Mouse (Mus musculus) CH12.LX (cell line): ENCODE measurements around the gene Ak9. TPM values are rescaled to one million over a fixed set of nuclear protein-coding genes. Genes with fewer than 3 reads are reported as not detected.
A peak's percentile ranks its signal among the peaks of the same experiment; 100 is the strongest.

Experiments
- DNase-seq: peaks from one replicate; pipeline ENCODE4 v3.0.0-alpha.2; 2013; ENCODE audit errors: extremely low read depth
- H3K27ac ChIP-seq: 2 replicates; pipeline ENCODE4 v1.5.1; 2012; ENCODE audit warnings: low read depth, mild to moderate bottlenecking, control low read depth, moderate library complexity; ENCODE audit not compliant: insufficient read depth
- H3K27me3 ChIP-seq: replicated peaks from 2 replicates; pipeline ENCODE3; 2012; ENCODE audit warnings: inconsistent platforms
- H3K36me3 ChIP-seq, 2 experiments: replicated peaks in 1 of 2; 2 replicates each; pipeline versions ENCODE3 to v1.6.1; 2012; ENCODE audit warnings: inconsistent platforms in 1 of 2, low read length in 1 of 2, mild to moderate bottlenecking in 1 of 2, mixed read lengths in 1 of 2, moderate library complexity in 1 of 2; ENCODE audit not compliant: control insufficient read depth in 1 of 2, insufficient read depth in 1 of 2
- H3K4me1 ChIP-seq, 2 experiments: 2 replicates each; pipeline ENCODE4 v1.6.1; 2012; ENCODE audit warnings: inconsistent platforms in 1 of 2, moderate library complexity in 1 of 2; ENCODE audit not compliant: insufficient read depth in 2 of 2, control insufficient read depth in 1 of 2
- H3K4me2 ChIP-seq: 2 replicates; pipeline ENCODE4 v1.6.1; 2012; ENCODE audit warnings: low read depth, mild to moderate bottlenecking, control low read depth; ENCODE audit not compliant: poor library complexity, insufficient read depth, severe bottlenecking
- H3K4me3 ChIP-seq, 3 experiments: fragments of 150-350 bp in 1 of 3; sonication (generic) in 1 of 3; replicated peaks in 1 of 3; 2 replicates each; pipeline versions ENCODE3 to v1.5.1; 2011 to 2012; ENCODE audit warnings: low read depth in 2 of 3, low read length in 2 of 3, mild to moderate bottlenecking in 2 of 3, moderate library complexity in 2 of 3, control low read depth in 1 of 3, improper control_type of control experiment in 1 of 3, inconsistent platforms in 1 of 3, mixed read lengths in 1 of 3; ENCODE audit not compliant: poor library complexity in 1 of 3
- H3K79me2 ChIP-seq: replicated peaks from 2 replicates; pipeline ENCODE4 v1.6.1; 2012; ENCODE audit warnings: mild to moderate bottlenecking, moderate library complexity; ENCODE audit not compliant: control insufficient read depth, poor library complexity, insufficient read depth, severe bottlenecking; ENCODE audit errors: extremely low read depth
- H3K9ac ChIP-seq: 2 replicates; pipeline ENCODE4 v1.6.1; 2012; ENCODE audit warnings: low read depth, mild to moderate bottlenecking, control low read depth, moderate library complexity; ENCODE audit not compliant: insufficient read depth
- H3K9me3 ChIP-seq: replicated peaks from 2 replicates; pipeline ENCODE3; 2012; ENCODE audit warnings: low read length, inconsistent platforms, mixed read lengths
- BHLHE40 ChIP-seq: IDR thresholded peaks from 2 replicates; pipeline ENCODE4 v1.6.1; 2011; ENCODE audit warnings: mild to moderate bottlenecking, low read depth, low read length, improper control_type of control experiment
- CHD1 ChIP-seq: IDR thresholded peaks from 2 replicates; pipeline ENCODE4 v1.6.1; 2012; ENCODE audit warnings: low read depth, low read length, improper control_type of control experiment, inconsistent platforms
- CHD2 ChIP-seq: IDR thresholded peaks from 2 replicates; pipeline ENCODE4 v1.6.1; 2011; ENCODE audit warnings: low read length, improper control_type of control experiment
- CTCF ChIP-seq, 2 experiments: IDR thresholded peaks in 1 of 2; conservative IDR thresholded peaks in 1 of 2; 2 replicates each; pipeline ENCODE4 v1.5.1; 2011 to 2012; ENCODE audit warnings: low read depth in 2 of 2, low read length in 2 of 2, improper control_type of control experiment in 1 of 2, inconsistent platforms in 1 of 2, mild to moderate bottlenecking in 1 of 2, moderate library complexity in 1 of 2
- E2F4 ChIP-seq: IDR thresholded peaks from 2 replicates; pipeline ENCODE4 v1.6.1; 2011; ENCODE audit warnings: low read depth, low read length, improper control_type of control experiment; ENCODE audit not compliant: insufficient replicate concordance
- ELF1 ChIP-seq: IDR thresholded peaks from 2 replicates; pipeline ENCODE4 v1.6.1; 2014; ENCODE audit warnings: low read depth, mild to moderate bottlenecking, inconsistent platforms, low read length, improper control_type of control experiment
- EP300 ChIP-seq: IDR thresholded peaks from 2 replicates; pipeline ENCODE4 v1.6.1; 2011; ENCODE audit warnings: low read length, improper control_type of control experiment
- ETS1 ChIP-seq: conservative IDR thresholded peaks from 2 replicates; pipeline ENCODE4 v1.6.1; 2012; ENCODE audit warnings: low read depth, mild to moderate bottlenecking, inconsistent platforms, low read length, improper control_type of control experiment, moderate library complexity
- GABPA ChIP-seq: IDR thresholded peaks from 2 replicates; pipeline ENCODE4 v1.6.1; 2012; ENCODE audit warnings: low read depth, low read length, improper control_type of control experiment, inconsistent platforms; ENCODE audit not compliant: insufficient replicate concordance
- HCFC1 ChIP-seq: IDR thresholded peaks from 2 replicates; pipeline ENCODE4 v1.6.1; 2012; ENCODE audit warnings: low read depth, mild to moderate bottlenecking, inconsistent platforms, low read length, improper control_type of control experiment
- IRF4 ChIP-seq: IDR thresholded peaks from 2 replicates; pipeline ENCODE4 v1.6.1; 2014; ENCODE audit warnings: low read depth, mild to moderate bottlenecking, inconsistent platforms, low read length, improper control_type of control experiment
- JUN ChIP-seq: IDR thresholded peaks from 2 replicates; pipeline ENCODE4 v1.6.1; 2011; ENCODE audit warnings: low read depth, mild to moderate bottlenecking, low read length, improper control_type of control experiment, moderate library complexity; ENCODE audit not compliant: insufficient read depth
- JUND ChIP-seq: conservative IDR thresholded peaks from 2 replicates; pipeline ENCODE4 v1.6.1; 2011; ENCODE audit warnings: low read depth, low read length, improper control_type of control experiment
- KAT2A ChIP-seq: IDR thresholded peaks from 2 replicates; pipeline ENCODE4 v1.6.1; 2012; ENCODE audit warnings: low read length, improper control_type of control experiment, inconsistent platforms; ENCODE audit not compliant: insufficient replicate concordance
- MAFK ChIP-seq: IDR thresholded peaks from 2 replicates; pipeline ENCODE4 v1.6.1; 2011; ENCODE audit warnings: low read length, improper control_type of control experiment; ENCODE audit not compliant: insufficient replicate concordance
- MAX ChIP-seq: IDR thresholded peaks from 2 replicates; pipeline ENCODE4 v1.6.1; 2011; ENCODE audit warnings: low read length, improper control_type of control experiment
- MAZ ChIP-seq: IDR thresholded peaks from 2 replicates; pipeline ENCODE4 v1.6.1; 2012; ENCODE audit warnings: low read depth, mild to moderate bottlenecking, inconsistent platforms, low read length, improper control_type of control experiment, moderate library complexity
- MEF2A ChIP-seq: IDR thresholded peaks from 2 replicates; pipeline ENCODE4 v1.6.1; 2014; ENCODE audit warnings: low read depth, mild to moderate bottlenecking, inconsistent platforms, low read length, improper control_type of control experiment, borderline replicate concordance
- MXI1 ChIP-seq: IDR thresholded peaks from 2 replicates; pipeline ENCODE4 v1.6.1; 2011; ENCODE audit warnings: mild to moderate bottlenecking, low read depth, low read length, improper control_type of control experiment
- MYC ChIP-seq: IDR thresholded peaks from 2 replicates; pipeline ENCODE4 v1.6.1; 2011; ENCODE audit warnings: low read depth, mild to moderate bottlenecking, improper control_type of control experiment, low read length
- NELFE ChIP-seq: IDR thresholded peaks from 2 replicates; pipeline ENCODE4 v1.6.1; 2011; ENCODE audit warnings: low read depth, low read length, improper control_type of control experiment
- NRF1 ChIP-seq: IDR thresholded peaks from 2 replicates; pipeline ENCODE4 v1.6.1; 2014; ENCODE audit warnings: low read depth, mild to moderate bottlenecking, inconsistent platforms, low read length, improper control_type of control experiment, moderate library complexity
- PAX5 ChIP-seq: IDR thresholded peaks from 2 replicates; pipeline ENCODE4 v1.6.1; 2012; ENCODE audit warnings: low read length, inconsistent platforms, mixed read lengths
- POLR2A ChIP-seq: IDR thresholded peaks from 2 replicates; pipeline ENCODE4 v1.6.1; 2011; ENCODE audit warnings: low read depth, mild to moderate bottlenecking, improper control_type of control experiment, low read length
- POLR2AphosphoS2 ChIP-seq: IDR thresholded peaks from 2 replicates; pipeline ENCODE4 v1.6.1; 2011; ENCODE audit warnings: low read depth, low read length, improper control_type of control experiment
- RAD21 ChIP-seq: IDR thresholded peaks from 2 replicates; pipeline ENCODE4 v1.6.1; 2011; ENCODE audit warnings: low read depth, mild to moderate bottlenecking, low read length, improper control_type of control experiment, moderate library complexity
- RCOR1 ChIP-seq: conservative IDR thresholded peaks from 2 replicates; pipeline ENCODE4 v1.6.1; 2012; ENCODE audit warnings: low read depth, mild to moderate bottlenecking, inconsistent platforms, low read length, improper control_type of control experiment
- SIN3A ChIP-seq: IDR thresholded peaks from 2 replicates; pipeline ENCODE4 v1.6.1; 2012; ENCODE audit warnings: low read length, improper control_type of control experiment, inconsistent platforms
- SMC3 ChIP-seq: IDR thresholded peaks from 2 replicates; pipeline ENCODE4 v1.6.1; 2011; ENCODE audit warnings: low read depth, low read length, improper control_type of control experiment
- TBP ChIP-seq: conservative IDR thresholded peaks from 2 replicates; pipeline ENCODE4 v1.6.1; 2011; ENCODE audit warnings: low read depth, low read length, improper control_type of control experiment
- TCF12 ChIP-seq: IDR thresholded peaks from 2 replicates; pipeline ENCODE4 v1.6.1; 2014; ENCODE audit warnings: low read depth, mild to moderate bottlenecking, inconsistent platforms, low read length, improper control_type of control experiment
- UBTF ChIP-seq: IDR thresholded peaks from 2 replicates; pipeline ENCODE4 v1.6.1; 2012; ENCODE audit warnings: low read depth, mild to moderate bottlenecking, inconsistent platforms, low read length, improper control_type of control experiment, moderate library complexity
- USF1 ChIP-seq: IDR thresholded peaks from 2 replicates; pipeline ENCODE4 v1.6.1; 2014; ENCODE audit warnings: low read depth, mild to moderate bottlenecking, inconsistent platforms, low read length, improper control_type of control experiment
- USF2 ChIP-seq: conservative IDR thresholded peaks from 2 replicates; pipeline ENCODE4 v1.6.1; 2011; ENCODE audit warnings: low read depth, low read length, improper control_type of control experiment
- ZC3H11A ChIP-seq: IDR thresholded peaks from 2 replicates; pipeline ENCODE4 v1.6.1; 2012; ENCODE audit warnings: low read depth, mild to moderate bottlenecking, inconsistent platforms, low read length, improper control_type of control experiment
- ZKSCAN1 ChIP-seq: IDR thresholded peaks from 2 replicates; pipeline ENCODE4 v1.6.1; 2012; ENCODE audit warnings: low read depth, inconsistent platforms, low read length, improper control_type of control experiment, borderline replicate concordance
- ZMIZ1 ChIP-seq: IDR thresholded peaks from 2 replicates; pipeline ENCODE4 v1.6.1; 2012; ENCODE audit warnings: low read depth, mild to moderate bottlenecking, inconsistent platforms, low read length, improper control_type of control experiment
- ZNF384 ChIP-seq: IDR thresholded peaks from 2 replicates; pipeline ENCODE4 v1.6.1; 2012; ENCODE audit warnings: low read depth, low read length, improper control_type of control experiment, inconsistent platforms
- dilution Hi-C: fragments of 300-500 bp; cut with MboI; formaldehyde crosslinking; loops from 2 replicates; pipeline ENCODE4 v1.14.3; 2020; ENCODE audit warnings: low sequenced_read_pairs; ENCODE audit not compliant: extremely low pct_unique_long_range_greater_than_20kb, extremely low pct_ligation_motif_present
- in situ Hi-C: fragments of 300-500 bp; cut with MboI; formaldehyde crosslinking; loops from 3 replicates; pipeline ENCODE4 v1.14.3; 2019; ENCODE audit warnings: low sequenced_read_pairs, low pct_ligation_motif_present, low pct_unique_long_range_greater_than_20kb, mixed read lengths
- polyA plus RNA-seq: library from polyadenylated mRNA; unstranded; fragments of >175 nt; gene quantifications from 2 replicates; pipeline ENCODE4 v1.2.1, GENCODE M21; 2012; ENCODE audit warnings: low read depth; ENCODE audit not compliant: insufficient read length
- total RNA-seq, 2 experiments: library from RNA; depleted of rRNA; stranded (reverse); fragments of 300-350 nt in 1 of 2; fragments of >200 nt in 1 of 2; gene quantifications; 2 replicates each; pipeline ENCODE4 v1.2.3; 2012 to 2014

Gene Ak9
- total and polyA plus RNA-seq, 3 experiments, result 0.04 to 0.11 (median 0.07) TPM

DNA sequence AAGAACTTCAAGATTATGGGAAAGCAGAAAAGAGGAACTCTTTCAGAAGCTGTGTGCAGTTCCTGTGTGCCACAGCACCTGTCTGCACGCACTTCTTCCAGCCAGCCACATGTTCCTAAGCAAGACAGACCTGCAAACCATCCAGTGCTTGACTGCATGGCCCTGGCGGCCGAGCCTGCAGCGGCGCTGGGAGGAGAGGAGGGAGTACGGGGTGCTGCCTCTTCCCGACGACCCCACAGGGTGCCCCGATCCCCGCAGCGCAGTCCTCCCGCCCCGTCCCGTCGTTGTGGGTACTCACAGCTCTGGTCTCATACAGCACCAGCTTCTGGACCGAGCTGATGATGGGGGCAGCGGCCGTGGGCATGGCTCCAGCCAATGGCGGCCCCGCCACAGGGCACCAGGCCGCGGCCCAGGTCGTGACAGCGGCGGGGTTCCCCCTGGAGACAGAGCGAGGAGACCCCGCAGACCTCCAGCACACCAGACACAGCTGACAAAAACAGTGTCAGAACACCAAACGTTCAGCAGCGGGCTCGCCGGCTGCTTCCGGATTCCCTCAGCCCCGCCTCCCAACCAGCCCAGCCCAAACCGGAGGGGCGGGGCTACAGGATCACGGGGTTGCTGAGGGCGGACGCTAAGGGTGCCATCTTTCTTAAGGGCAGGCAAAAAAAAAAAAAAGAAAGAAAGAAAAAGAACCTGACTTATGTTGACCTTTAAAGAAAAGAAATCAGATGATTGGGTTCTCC, 920 bp upstream of the Ak9 start, which contains the start of gene Fig4:
Gene Fig4, minus strand, starts transcription at position 572 of the 743 bp plus-strand sequence.
- Histone ChIP-seq H3K79me2 (peaks cover 9% of the 10 kb centered on the region; the same call in 1 of the 2 replicates), H3K4me1 (peaks cover 7 to 47% of the 10 kb centered on the region in 2 experiments), H3K36me3 (peaks cover 0 to 7% of the 10 kb centered on the region in 2 experiments), H3K9ac (peak within 1 kb of the TSS; percentile 68), H3K27me3 (no peaks in the 10 kb centered on the region), H3K27ac (peak within 1 kb of the TSS; percentile 18; the same call in 1 of the 2 replicates), H3K9me3 (peaks cover 2% of the 10 kb centered on the region), H3K4me2 (peak within 1 kb of the TSS; percentile 92), H3K4me3 (peak within 1 kb of the TSS; percentile 68 to 96 (median 95))
- in situ Hi-C loops (no loop called here), dilution Hi-C loops (no loop called here)
- peak; percentile 91 for DNase-seq
- TF ChIP-seq RAD21 (no peak), USF2 (peak; percentile 88), IRF4 (no peak; the same call in 1 of the 2 replicates), RCOR1 (no peak), JUND (no peak), CHD2 (peak; percentile 18; the same call in 1 of the 2 replicates), CHD1 (no peak), ZC3H11A (no peak), SIN3A (peak; percentile 97), ZKSCAN1 (no peak), ELF1 (peak; percentile 96), EP300 (no peak), NRF1 (peak; percentile 56), NELFE (peak; percentile 64), CTCF (conservative IDR thresholded peaks at IDR 0.05 in 1 of 2, IDR thresholded peaks at IDR 0.05 in 1 of 2; ENCODE audit: low read depth in 2 of 2, low read length in 2 of 2) (no peak), MEF2A (no peak; the same call in 1 of the 2 replicates), MAFK (no peak), ZNF384 (peak; percentile 99), KAT2A (peak; percentile 69; the same call in 1 of the 2 replicates), JUN (no peak), ZMIZ1 (no peak), GABPA (no peak), SMC3 (no peak), E2F4 (no peak), USF1 (peak; percentile 93), PAX5 (no peak), BHLHE40 (peak; percentile 25; the same call in 1 of the 2 replicates), HCFC1 (peak; percentile 93), MAX (peak; percentile 73), MYC (peak; percentile 75; the same call in 1 of the 2 replicates), TCF12 (peak; percentile 41), MAZ (peak; percentile 52; the same call in 1 of the 2 replicates), UBTF (no peak; the same call in 1 of the 2 replicates), MXI1 (peak; percentile 90), POLR2A (peak; percentile 69; the same call in 1 of the 2 replicates), POLR2AphosphoS2 (no peak), TBP (no peak), ETS1 (no peak; the same call in 1 of the 2 replicates)
- TF ChIP-seq, all 38 proteins: peak for 17
